Comparison of ENCODE assay signal across 16 mouse cellular contexts in genomic region chr2:84721182-84721581, GRCm38 (mm10). TPM values are rescaled to one million over a fixed set of nuclear protein-coding genes. Genes with fewer than 3 reads are reported as not detected.
"Had no signal": no experiment of that assay in that cellular context is flagged by ENCODE, and none has a peak within 500 bp of the region (broad histone marks: within the 10 kb centered on the region; RNA-seq: fewer than 3 reads in every experiment).

No protein-coding gene starts in this region.

- H3K27ac ChIP-seq: kidney, postnatal 0 days; limb, embryonic 13.5 days; midbrain, embryonic 12.5 days; stomach, embryonic 15.5 days had no signal

- H3K9ac ChIP-seq: limb, embryonic 13.5 days; lung, embryonic 14.5 days; midbrain, embryonic 12.5 days; stomach, embryonic 15.5 days had no signal

- DNase-seq: kidney, adult 2 months; kidney, postnatal 36 days; left cerebral cortex, postnatal 4 days; lung, embryonic 14.5 days; lung, postnatal 10 days; lung, postnatal 4 days; retina, postnatal 1 day; thymus, adult 2 months; thymus, postnatal 25 days had no signal

- H3K4me2 ChIP-seq: limb, embryonic 13.5 days; lung, embryonic 14.5 days; midbrain, embryonic 12.5 days; stomach, embryonic 15.5 days had no signal

- ATAC-seq: intestine, embryonic 16.5 days had no signal

- H3K27me3 ChIP-seq: limb, embryonic 13.5 days; midbrain, embryonic 12.5 days; stomach, embryonic 15.5 days had no signal

- H3K9me3 ChIP-seq: limb, embryonic 13.5 days; midbrain, embryonic 12.5 days; stomach, embryonic 15.5 days had no signal

- H3K4me3 ChIP-seq: limb, embryonic 13.5 days; midbrain, embryonic 12.5 days; stomach, embryonic 15.5 days had no signal

RNA-seq across cellular contexts. Expression of gene Gm19426, which starts 22.3 kb away (rescaled TPM):
- total RNA-seq: megakaryocyte, adult 5-6 weeks; neutrophil, adult 5-6 weeks had no signal
